Mouse (Mus musculus): ENCODE results near the gene Fbxl15. TPM values are rescaled to one million over a fixed set of nuclear protein-coding genes. Genes with fewer than 3 reads are reported as not detected.

The Fbxl15 gene
- 10 to 100 TPM; 11.9 to 16.2 (median 13.2) TPM for total RNA-seq (2022)

GRCm38 (mm10) chr19:46328081-46329030 is at the start of gene Fbxl15:
Fbxl15 (plus strand) TSS chr19:46328184.
- peak; percentile 94 for DNase-seq

- DNase-seq: no peak
Observed at GRCm38 (mm10) chr19:46282081-46282849, 45.7 kb upstream of the Fbxl15 start.

- DNase-seq: no peak
Observed at GRCm38 (mm10) chr19:46284686-46285085, 43.3 kb upstream of the Fbxl15 start.

- no peak for DNase-seq
Observed at GRCm38 (mm10) chr19:46285631-46286030, 42.4 kb upstream of the Fbxl15 start.

- DNase-seq: no peak
Observed at GRCm38 (mm10) chr19:46286047-46286446, 41.9 kb upstream of the Fbxl15 start.

GRCm38 (mm10) chr19:46286926-46287325 is 41.1 kb upstream of the Fbxl15 start:
- no peak for DNase-seq

GRCm38 (mm10) chr19:46287566-46287965 is 40.4 kb upstream of the Fbxl15 start:
- no peak for DNase-seq

GRCm38 (mm10) chr19:46290535-46291105 is 37.4 kb upstream of the Fbxl15 start:
- DNase-seq: no peak

- no peak for DNase-seq
Observed at GRCm38 (mm10) chr19:46296938-46297337, 31.0 kb upstream of the Fbxl15 start.

- no peak for DNase-seq
Observed at GRCm38 (mm10) chr19:46300294-46301045, 27.5 kb upstream of the Fbxl15 start.

GRCm38 (mm10) chr19:46302551-46302950 is 25.4 kb upstream of the Fbxl15 start:
- DNase-seq: no peak

- no peak for DNase-seq
Observed at GRCm38 (mm10) chr19:46303251-46304215, 24.5 kb upstream of the Fbxl15 start.

- DNase-seq: peak; percentile 96
Observed at GRCm38 (mm10) chr19:46304216-46304841, 23.7 kb upstream of the Fbxl15 start, which contains the start of gene Nfkb2. Nfkb2 (plus strand) TSS chr19:46304320.

GRCm38 (mm10) chr19:46304908-46305333 is 23.1 kb upstream of the Fbxl15 start:
- no peak for DNase-seq

GRCm38 (mm10) chr19:46305432-46306267 is 22.3 kb upstream of the Fbxl15 start:
- DNase-seq: peak; percentile 80

GRCm38 (mm10) chr19:46306268-46306610 is 21.7 kb upstream of the Fbxl15 start:
- no peak for DNase-seq

- DNase-seq: no peak
Observed at GRCm38 (mm10) chr19:46306751-46307289, 21.2 kb upstream of the Fbxl15 start.

- DNase-seq: no peak
Observed at GRCm38 (mm10) chr19:46307781-46308180, 20.2 kb upstream of the Fbxl15 start.

- DNase-seq: no peak
Observed at GRCm38 (mm10) chr19:46308303-46308702, 19.7 kb upstream of the Fbxl15 start.
